Mouse (Mus musculus) ES-E14 (cell line): ENCODE measurements around the gene Avpi1.

Experiments used
- HCFC1 ChIP-seq: IDR thresholded peaks from 2 replicates; pipeline ENCODE4 v1.6.1; 2012; ENCODE audit warnings: low read length, inconsistent platforms, borderline replicate concordance; ENCODE audit not compliant: insufficient read depth
- MAFK ChIP-seq: IDR thresholded peaks from 2 replicates; pipeline ENCODE4 v1.6.1; 2014; ENCODE audit warnings: mild to moderate bottlenecking, low read depth, low read length, inconsistent platforms; ENCODE audit not compliant: insufficient read depth
- ZC3H11A ChIP-seq: IDR thresholded peaks from 2 replicates; pipeline ENCODE4 v1.6.1; 2012; ENCODE audit warnings: low read depth, mild to moderate bottlenecking, inconsistent platforms, low read length, borderline replicate concordance

GRCm38 (mm10) chr19:42157493-42158237 is 28.8 kb upstream of the Avpi1 start:
- TF ChIP-seq ZC3H11A (no peak), MAFK (no peak), HCFC1 (no peak)
